Mouse (Mus musculus) midbrain, embryonic 16.5 days (tissue): Measurements from ENCODE around the gene Tmem270. TPM values are rescaled to one million over a fixed set of nuclear protein-coding genes. Genes with fewer than 3 reads are reported as not detected.
A peak's percentile ranks its signal among the peaks of the same experiment; 100 is the strongest.

ENCODE experiments used
- ATAC-seq: fragments of 200-750 bp; cut with Nextera tagmentation; 2 replicates; pipeline ENCODE4 v1.8.0; 2017; ENCODE audit warnings: moderate TSS enrichment
- H3K27ac ChIP-seq: fragments of 300-500 bp; sonication (generic); 2 replicates; pipeline ENCODE4 v1.5.1; 2014; ENCODE audit warnings: mild to moderate bottlenecking, low read length, mixed read lengths
- H3K27me3 ChIP-seq: fragments of 300-500 bp; sonication (generic); 2 replicates; pipeline ENCODE4 v1.6.1; 2014; ENCODE audit warnings: low read depth, low read length, mixed read lengths; ENCODE audit not compliant: control insufficient read depth, insufficient read depth
- H3K36me3 ChIP-seq: fragments of 300-500 bp; sonication (generic); 2 replicates; pipeline ENCODE4 v1.6.1; 2014; ENCODE audit warnings: mild to moderate bottlenecking, low read length, moderate library complexity, mixed read lengths; ENCODE audit not compliant: control insufficient read depth, insufficient read depth
- H3K4me1 ChIP-seq: fragments of 300-500 bp; sonication (generic); 2 replicates; pipeline ENCODE4 v1.6.1; 2014; ENCODE audit warnings: mild to moderate bottlenecking, low read length, mixed read lengths; ENCODE audit not compliant: control insufficient read depth, insufficient read depth
- H3K4me2 ChIP-seq: fragments of 300-500 bp; sonication (generic); 2 replicates; pipeline ENCODE4 v1.6.1; 2014; ENCODE audit warnings: mild to moderate bottlenecking, low read length, mixed read lengths
- H3K4me3 ChIP-seq: fragments of 300-500 bp; sonication (generic); 2 replicates; pipeline ENCODE4 v1.5.1; 2014; ENCODE audit warnings: low read depth, mild to moderate bottlenecking, low read length, moderate library complexity, mixed read lengths
- H3K9ac ChIP-seq: fragments of 300-500 bp; sonication (generic); 2 replicates; pipeline ENCODE4 v1.6.1; 2014; ENCODE audit warnings: low read depth, low read length, mixed read lengths
- H3K9me3 ChIP-seq: fragments of 300-500 bp; sonication (generic); replicated peaks from 2 replicates; pipeline ENCODE4 v1.6.1; 2014; ENCODE audit warnings: mild to moderate bottlenecking, low read length, mixed read lengths; ENCODE audit not compliant: control insufficient read depth, poor library complexity, severe bottlenecking
- WGBS: fragments of 180-500 bp; shearing (Covaris S2); extraction: QIAGEN DNeasy Blood & Tissue Kit; methylation state at CpG from one replicate; pipeline ENCODE4 v1.1.7; 2014; 5-methylcytosine and 5-hydroxymethylcytosine counted together
- polyA plus RNA-seq: library from polyadenylated mRNA; unstranded; fragments of >200 nt; fragmentation: Nextera tagmentation; extraction: Ambion mirVana; gene quantifications from 2 replicates; pipeline ENCODE4 v1.2.1, GENCODE M21; 2015

Gene Tmem270
- polyA plus RNA-seq, 1 experiment from 2014 or later, result not detected

GRCm38 (mm10) chr5:134918071-134918832 lies 11.7 kb upstream of the Tmem270 start:
- Histone ChIP-seq H3K4me2 (no peak overlapping the region), H3K27ac (no peak overlapping the region), H3K36me3 (no peaks in the 10 kb centered on the region), H3K9ac (no peak overlapping the region), H3K27me3 (no peaks in the 10 kb centered on the region), H3K9me3 (no peaks in the 10 kb centered on the region), H3K4me3 (no peak overlapping the region), H3K4me1 (no peaks in the 10 kb centered on the region)
- WGBS, result 52% methylated on average over 16 of the region's 16 CpGs
- ATAC-seq, result no peak

DNA sequence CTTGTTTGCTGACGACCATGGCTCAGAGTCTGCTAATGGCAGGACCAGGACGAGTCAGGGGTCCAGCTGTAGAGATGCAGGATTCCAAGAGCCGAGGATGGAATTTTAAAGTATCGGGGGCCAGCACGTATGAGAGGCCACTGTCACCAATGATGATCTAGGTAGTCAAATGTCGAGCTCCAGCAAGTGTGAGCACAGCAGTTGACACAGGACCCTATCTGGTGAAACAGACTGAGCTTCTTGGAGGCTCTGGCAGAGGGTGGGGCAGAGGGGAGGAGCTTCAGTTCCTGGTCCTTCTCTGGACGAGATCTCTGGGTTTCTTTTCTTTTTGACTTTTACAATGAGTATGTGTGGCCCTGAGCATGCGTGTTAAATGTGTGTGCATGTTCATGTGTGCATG lies 8.8 kb upstream of the Tmem270 start, which contains the start of gene Cldn13:
TSS of gene Cldn13 (minus strand) at position 216 of the 400 bp plus-strand sequence.
- Histone ChIP-seq H3K27me3 (no peaks in the 10 kb centered on the region), H3K4me2 (no peak within 1 kb of the TSS), H3K36me3 (no peaks in the 10 kb centered on the region), H3K9ac (no peak within 1 kb of the TSS), H3K4me1 (no peaks in the 10 kb centered on the region), H3K9me3 (no peaks in the 10 kb centered on the region), H3K4me3 (no peak within 1 kb of the TSS), H3K27ac (no peak within 1 kb of the TSS)
- WGBS, result 82% methylated on average over 8 of the region's 8 CpGs
- ATAC-seq, result no peak

GRCm38 (mm10) chr5:134914510-134914909 lies 8.0 kb upstream of the Tmem270 start:
- Histone ChIP-seq H3K4me3 (no peak overlapping the region), H3K9me3 (no peaks in the 10 kb centered on the region), H3K27me3 (no peaks in the 10 kb centered on the region), H3K36me3 (no peaks in the 10 kb centered on the region), H3K4me2 (no peak overlapping the region), H3K27ac (no peak overlapping the region), H3K9ac (no peak overlapping the region), H3K4me1 (no peaks in the 10 kb centered on the region)
- ATAC-seq, result no peak
- 89% methylated on average over 8 of the region's 8 CpGs for WGBS

DNA sequence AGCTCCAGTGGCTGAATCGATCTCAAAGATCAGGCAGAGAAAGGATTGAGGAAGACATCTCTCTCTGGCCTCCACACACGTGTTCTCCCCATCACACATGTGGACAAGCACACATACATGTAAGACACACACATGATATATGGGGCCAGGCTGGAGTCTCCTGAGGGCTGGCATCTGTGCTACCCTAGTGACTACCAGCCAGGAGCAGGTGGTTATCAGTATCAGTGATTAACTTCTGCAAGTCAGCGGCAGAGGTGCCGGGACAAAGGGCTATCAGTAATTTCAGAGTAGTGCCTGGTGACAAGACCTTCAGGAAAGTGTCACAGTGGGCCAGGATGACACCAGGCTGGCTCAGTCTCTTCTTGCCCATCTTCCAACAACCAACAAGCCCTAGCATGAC lies 7.2 kb upstream of the Tmem270 start:
- Histone ChIP-seq H3K27me3 (no peaks in the 10 kb centered on the region), H3K36me3 (no peaks in the 10 kb centered on the region), H3K9me3 (no peaks in the 10 kb centered on the region), H3K4me2 (no peak overlapping the region), H3K4me3 (no peak overlapping the region), H3K9ac (no peak overlapping the region), H3K27ac (no peak overlapping the region), H3K4me1 (no peaks in the 10 kb centered on the region)
- no peak for ATAC-seq
- 87% methylated on average over 4 of the region's 4 CpGs for WGBS

DNA sequence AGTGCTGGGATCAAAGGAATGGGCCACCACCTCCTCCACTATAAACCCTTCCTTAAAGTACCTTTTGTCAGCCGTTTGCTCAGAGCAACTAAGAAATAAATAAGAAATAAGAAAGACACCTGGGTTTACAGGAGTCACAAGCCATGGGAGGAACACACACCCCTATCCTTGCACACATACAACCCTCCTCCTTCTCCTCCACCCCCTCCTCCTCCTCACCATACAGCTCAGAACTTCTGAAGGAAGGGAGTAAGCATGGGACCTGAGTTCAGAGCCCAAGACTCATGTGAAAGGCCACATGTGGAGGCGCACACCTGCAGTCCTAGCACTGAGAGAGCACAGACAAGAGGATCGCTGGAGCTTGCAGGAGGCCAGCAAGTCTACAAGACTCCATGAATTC lies 6.8 kb upstream of the Tmem270 start:
- Histone ChIP-seq H3K9ac (no peak overlapping the region), H3K9me3 (no peaks in the 10 kb centered on the region), H3K4me1 (no peaks in the 10 kb centered on the region), H3K4me3 (no peak overlapping the region), H3K27me3 (no peaks in the 10 kb centered on the region), H3K4me2 (no peak overlapping the region), H3K27ac (no peak overlapping the region), H3K36me3 (no peaks in the 10 kb centered on the region)
- 76% methylated on average over 3 of the region's 3 CpGs for WGBS
- no peak for ATAC-seq

- H3K36me3 ChIP-seq, result no peaks in the 10 kb centered on the region
- H3K9ac ChIP-seq, result no peak overlapping the region
- no peak overlapping the region for H3K4me2 ChIP-seq
- no peaks in the 10 kb centered on the region for H3K9me3 ChIP-seq
- 95% methylated on average over 2 of the region's 2 CpGs for WGBS
- H3K4me3 ChIP-seq, result no peak overlapping the region
- H3K27ac ChIP-seq, result no peak overlapping the region
- no peaks in the 10 kb centered on the region for H3K27me3 ChIP-seq
- no peak for ATAC-seq
- H3K4me1 ChIP-seq, result no peaks in the 10 kb centered on the region; the same call in 1 of the 2 replicates
Measured at GRCm38 (mm10) chr5:134911901-134912300, 5.4 kb upstream of the Tmem270 start.

DNA sequence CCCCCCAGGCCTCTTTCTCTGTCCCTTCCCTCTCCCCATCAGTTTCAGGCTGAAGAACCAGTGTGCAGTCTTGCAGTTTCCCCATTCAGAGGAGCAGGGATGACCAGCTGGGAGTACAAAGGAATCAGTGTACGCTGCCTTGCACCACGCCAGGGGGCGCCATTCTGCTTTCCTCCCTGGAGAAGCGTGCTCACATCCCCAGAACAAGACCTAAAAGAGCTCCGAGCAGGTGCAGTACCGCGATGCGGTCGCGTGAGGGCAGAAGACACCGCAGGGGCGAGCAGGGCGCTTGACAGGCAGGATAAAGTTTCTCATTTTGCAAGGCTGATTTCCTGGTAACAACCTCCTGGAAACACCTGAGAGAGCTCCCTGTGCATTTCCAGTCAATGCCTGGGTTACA lies 602 bp upstream of the Tmem270 start:
- Histone ChIP-seq H3K9me3 (no peaks in the 10 kb centered on the region), H3K4me2 (no peak overlapping the region), H3K27ac (no peak overlapping the region), H3K9ac (no peak overlapping the region), H3K4me1 (no peaks in the 10 kb centered on the region; the same call in 1 of the 2 replicates), H3K27me3 (no peaks in the 10 kb centered on the region), H3K4me3 (no peak overlapping the region), H3K36me3 (no peaks in the 10 kb centered on the region)
- ATAC-seq, result peak; percentile 45; the same call in 1 of the 2 replicates
- WGBS, result 1% methylated on average over 13 of the region's 13 CpGs

GRCm38 (mm10) chr5:134901644-134902027 lies 4.9 kb downstream of the Tmem270 start:
- no peak for ATAC-seq
- WGBS, result 75% methylated on average over 8 of the region's 8 CpGs
- H3K4me1 ChIP-seq, result peaks cover 2% of the 10 kb centered on the region; the same call in 1 of the 2 replicates
- H3K9ac ChIP-seq, result no peak overlapping the region
- no peaks in the 10 kb centered on the region for H3K36me3 ChIP-seq
- H3K4me2 ChIP-seq, result no peak overlapping the region
- no peaks in the 10 kb centered on the region for H3K9me3 ChIP-seq
- H3K27ac ChIP-seq, result no peak overlapping the region
- no peaks in the 10 kb centered on the region for H3K27me3 ChIP-seq
- H3K4me3 ChIP-seq, result no peak overlapping the region

- ATAC-seq, result peak; percentile 68
- Histone ChIP-seq H3K27me3 (no peaks in the 10 kb centered on the region), H3K9me3 (no peaks in the 10 kb centered on the region), H3K9ac (no peak overlapping the region), H3K27ac (no peak overlapping the region), H3K4me1 (peaks cover 2% of the 10 kb centered on the region; the same call in 1 of the 2 replicates), H3K36me3 (no peaks in the 10 kb centered on the region), H3K4me3 (no peak overlapping the region), H3K4me2 (no peak overlapping the region)
- 44% methylated on average over 12 of the region's 12 CpGs for WGBS
Measured at GRCm38 (mm10) chr5:134901012-134901643, 5.4 kb downstream of the Tmem270 start.
